In the genomic region with DNA sequence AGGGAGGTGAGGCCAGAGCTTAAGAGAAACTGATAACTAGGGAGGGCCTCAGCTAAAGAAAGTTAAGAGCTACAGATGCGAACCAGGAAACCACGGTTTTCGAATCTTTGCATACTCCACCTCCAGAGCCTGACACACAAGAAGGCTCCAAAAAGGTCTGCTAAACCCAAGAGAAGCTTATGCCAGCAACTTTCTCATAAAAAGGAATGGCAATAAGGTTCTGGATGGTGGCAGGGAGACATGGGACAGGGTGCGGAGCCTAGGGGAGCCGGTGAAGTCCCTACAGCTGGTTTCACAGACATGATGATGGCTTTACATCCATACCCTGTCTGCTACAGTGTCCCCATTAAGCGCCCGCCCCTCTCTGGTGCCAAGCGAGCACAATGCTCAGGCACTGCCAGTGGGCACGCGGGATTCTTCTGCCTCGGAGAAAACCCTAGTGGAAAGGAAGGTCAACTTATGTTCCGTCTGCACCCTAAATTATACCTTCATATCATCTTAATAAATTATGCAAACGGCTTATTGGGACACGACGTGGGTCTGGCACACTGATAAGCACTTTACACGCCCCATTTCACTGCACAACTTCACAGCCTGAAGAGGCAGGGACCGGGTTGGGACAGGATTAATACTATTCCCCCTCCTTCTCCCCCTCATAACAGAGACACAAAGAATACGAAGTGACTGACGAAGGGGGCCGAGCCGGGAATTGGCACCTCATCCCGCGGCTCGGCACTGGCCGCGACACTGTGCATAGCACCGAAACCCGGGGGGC, we compare ENCODE assay signal across 8 mouse cellular contexts. TPM values are rescaled to one million over a fixed set of nuclear protein-coding genes. Genes with fewer than 3 reads are reported as not detected.
DNase-seq lines count a peak whose midpoint lies in the region; ATAC-seq lines count a peak whose summit lies in the region.

No protein-coding gene starts in this region.

- peak; percentile 31 to 37 for DNase-seq in layer of hippocampus, postnatal 14 days (ENCODE audit: low spot score in 2 of 2)
- no peak for DNase-seq in layer of hippocampus, adult 9-11 months
- peak; percentile 45 for DNase-seq in adipocyte (ENCODE audit: low spot score)
- peak; percentile 28 for DNase-seq in embryo, embryonic 9.5 days (ENCODE audit: extremely low spot score)
- DNase-seq in limb, embryonic 11.5 days (ENCODE audit: low spot score), result peak; percentile 39
- DNase-seq in midbrain, embryonic 14.5 days, result peak; percentile 59
- DNase-seq in thymus, adult 18-20 months, result peak; percentile 19 to 30

- WGBS in heart, embryonic 16.5 days, result 2% methylated on average over 28 of the region's 28 CpGs
- WGBS in limb, embryonic 11.5 days, result 5% methylated on average over 28 of the region's 28 CpGs
- WGBS in midbrain, embryonic 14.5 days, result 5% methylated on average over 28 of the region's 28 CpGs

- H3K27me3 ChIP-seq in heart, embryonic 16.5 days (ENCODE audit: control insufficient read depth, insufficient read depth, low read length), result no peaks in the 10 kb centered on the region
- H3K27me3 ChIP-seq in limb, embryonic 11.5 days (ENCODE audit: control insufficient read depth, insufficient read depth, low read length), result no peaks in the 10 kb centered on the region
- no peaks in the 10 kb centered on the region for H3K27me3 ChIP-seq in midbrain, embryonic 14.5 days (ENCODE audit: control insufficient read depth, insufficient read depth, low read length)

- peaks cover 41% of the 10 kb centered on the region for H3K4me1 ChIP-seq in heart, embryonic 16.5 days (ENCODE audit: control insufficient read depth, insufficient read depth, low read length)
- H3K4me1 ChIP-seq in limb, embryonic 11.5 days (ENCODE audit: control insufficient read depth, insufficient read depth, low read length), result peaks cover 17% of the 10 kb centered on the region; the same call in 1 of the 2 replicates
- peaks cover 31% of the 10 kb centered on the region for H3K4me1 ChIP-seq in midbrain, embryonic 14.5 days (ENCODE audit: control insufficient read depth, insufficient read depth, low read length)

- H3K36me3 ChIP-seq in heart, embryonic 16.5 days (ENCODE audit: control insufficient read depth, insufficient read depth), result no peaks in the 10 kb centered on the region
- H3K36me3 ChIP-seq in limb, embryonic 11.5 days (ENCODE audit: control insufficient read depth, insufficient read depth, low read length), result no peaks in the 10 kb centered on the region
- no peaks in the 10 kb centered on the region for H3K36me3 ChIP-seq in midbrain, embryonic 14.5 days (ENCODE audit: control insufficient read depth, insufficient read depth, low read length)

- peak overlapping the region; percentile 99 for H3K9ac ChIP-seq in heart, embryonic 16.5 days (ENCODE audit: low read length)
- peak overlapping the region; percentile 97 for H3K9ac ChIP-seq in limb, embryonic 11.5 days (ENCODE audit: low read length)
- peak overlapping the region; percentile 93 for H3K9ac ChIP-seq in midbrain, embryonic 14.5 days (replicated peaks; ENCODE audit: low read length)

- H3K27ac ChIP-seq in heart, embryonic 16.5 days (ENCODE audit: low read length), result peak overlapping the region; percentile 99
- H3K27ac ChIP-seq in limb, embryonic 11.5 days (replicated peaks; ENCODE audit: low read depth, low read length), result peak overlapping the region; percentile 95
- peak overlapping the region; percentile 96 for H3K27ac ChIP-seq in midbrain, embryonic 14.5 days (replicated peaks; ENCODE audit: low read depth, low read length)

- H3K4me3 ChIP-seq in heart, embryonic 16.5 days (ENCODE audit: low read length), result peak overlapping the region; percentile 99
- H3K4me3 ChIP-seq in limb, embryonic 11.5 days (ENCODE audit: low read depth, low read length), result peak overlapping the region; percentile 95
- H3K4me3 ChIP-seq in midbrain, embryonic 14.5 days (replicated peaks; ENCODE audit: low read depth, low read length), result peak overlapping the region; percentile 99

- H3K9me3 ChIP-seq in heart, embryonic 16.5 days (replicated peaks; ENCODE audit: control insufficient read depth, low read length), result no peaks in the 10 kb centered on the region
- no peaks in the 10 kb centered on the region for H3K9me3 ChIP-seq in limb, embryonic 11.5 days (ENCODE audit: control insufficient read depth, low read length)
- no peaks in the 10 kb centered on the region for H3K9me3 ChIP-seq in midbrain, embryonic 14.5 days (ENCODE audit: control insufficient read depth, low read length)

- H3K4me2 ChIP-seq in heart, embryonic 16.5 days (ENCODE audit: low read depth, low read length), result peak overlapping the region; percentile 84
- H3K4me2 ChIP-seq in limb, embryonic 11.5 days (ENCODE audit: low read depth, severe bottlenecking), result peak overlapping the region; percentile 97
- H3K4me2 ChIP-seq in midbrain, embryonic 14.5 days (ENCODE audit: low read length), result peak overlapping the region; percentile 93

- no peak for ATAC-seq in heart, embryonic 16.5 days (replicated peaks; ENCODE audit: extremely low read depth, insufficient read depth, low FRiP score)
- ATAC-seq in limb, embryonic 11.5 days (ENCODE audit: insufficient number of reproducible peaks, low FRiP score, low TSS enrichment, low read depth), result 0 out of 2 replicates have a peak, but pooled peaks have one; percentile 1
- ATAC-seq in midbrain, embryonic 14.5 days (ENCODE audit: low FRiP score, low TSS enrichment), result 0 out of 2 replicates have a peak, but pooled peaks have one; percentile 11

RNA-seq across cellular contexts. Expression of gene Stau1, which starts 0.9 kb away (rescaled TPM):
- total RNA-seq in layer of hippocampus, postnatal 14 days (2021), result 10 to 100 TPM; 69.5 to 70.3 TPM
- polyA plus RNA-seq in heart, embryonic 16.5 days (2015; fragmentation: Nextera tagmentation; extraction: Ambion mirVana), result 56.8 and 57.1 TPM in 2 replicates
- 100 and 108 TPM in 2 replicates for polyA plus RNA-seq in limb, embryonic 11.5 days (2014; fragmentation: Nextera tagmentation; extraction: Ambion mirVana)
- polyA plus RNA-seq in midbrain, embryonic 14.5 days (2014; fragmentation: Nextera tagmentation; extraction: Ambion mirVana), result 84.1 and 109 TPM in 2 replicates

RNA-seq across cellular contexts. Expression of gene Ddx27, which starts 19.8 kb away (rescaled TPM):
- total RNA-seq in layer of hippocampus, postnatal 14 days (2021), result 10 to 100 TPM; 29.3 to 30.1 TPM
- 30.2 and 33.0 TPM in 2 replicates for polyA plus RNA-seq in heart, embryonic 16.5 days (2015; fragmentation: Nextera tagmentation; extraction: Ambion mirVana)
- polyA plus RNA-seq in limb, embryonic 11.5 days (2014; fragmentation: Nextera tagmentation; extraction: Ambion mirVana), result 49.3 and 54.0 TPM in 2 replicates
- 26.6 and 31.0 TPM in 2 replicates for polyA plus RNA-seq in midbrain, embryonic 14.5 days (2014; fragmentation: Nextera tagmentation; extraction: Ambion mirVana)
